ENCODE assay signal across 1 mouse cellular context in the genomic region with DNA sequence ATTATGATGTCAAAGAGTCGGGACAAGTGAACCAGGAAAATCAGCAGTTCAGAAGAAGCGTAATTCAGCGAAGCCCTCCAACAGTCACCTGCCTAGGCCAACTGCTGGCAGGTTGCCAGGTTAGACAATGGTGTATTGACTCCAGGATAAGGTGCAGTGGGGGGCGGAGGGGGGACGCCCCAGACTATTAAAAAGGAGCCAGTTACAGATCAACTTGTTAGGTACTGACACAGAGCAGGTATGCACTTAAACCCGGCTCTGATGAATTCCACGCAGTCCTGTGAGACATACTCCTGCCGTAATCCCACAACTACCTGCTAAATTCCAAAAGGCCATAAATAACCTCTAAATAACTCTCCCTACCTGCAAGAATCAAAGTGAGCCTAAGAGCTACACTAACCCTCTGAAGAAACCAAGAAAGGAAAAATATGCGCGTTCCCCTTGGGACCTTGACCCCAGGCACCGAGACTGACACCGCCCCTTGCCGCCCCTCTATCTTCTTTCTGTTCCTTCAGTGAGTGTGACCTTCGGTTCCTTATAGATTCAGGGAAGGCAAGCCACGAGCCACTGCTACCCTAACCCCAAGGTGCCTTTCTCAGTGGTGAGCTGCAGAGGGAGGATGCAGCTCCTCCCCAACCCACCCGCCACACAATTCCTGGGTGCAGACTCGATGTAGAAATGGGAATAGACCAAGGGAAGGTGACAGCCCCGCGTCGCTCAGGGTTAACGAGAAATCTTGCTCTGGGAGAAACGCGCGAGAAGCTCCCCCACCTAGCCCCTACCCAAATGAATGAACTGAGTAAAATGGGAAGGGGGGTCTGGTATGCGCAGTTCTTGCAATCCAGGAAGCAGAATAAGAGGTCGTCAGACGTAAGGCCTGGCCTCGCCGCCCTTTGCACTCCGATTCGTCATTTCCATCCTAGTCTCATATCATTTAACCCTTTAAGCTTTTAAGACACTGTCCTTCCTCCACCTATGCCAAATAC.
A peak's percentile ranks its signal among the peaks of the same experiment; 100 is the strongest.
TF ChIP-seq lines count a peak whose summit lies in the region.

No protein-coding gene starts in this region.

TF ChIP-seq in MEL, 35 proteins besides CTCF, POLR2A, EP300 and RAD21 (continued from another document):
- peak; percentile 26; the same call in 1 of the 2 replicates for TF ChIP-seq ZNF384 (IDR thresholded peaks at IDR 0.05; ENCODE audit: low read depth, low read length)
- no peak for TF ChIP-seq TAL1 (IDR thresholded peaks at IDR 0.05; ENCODE audit: low read length)
- TF ChIP-seq NELFE (IDR thresholded peaks at IDR 0.05; ENCODE audit: low read depth, low read length): no peak
- peak; percentile 28; the same call in 1 of the 2 replicates for TF ChIP-seq UBTF (IDR thresholded peaks at IDR 0.05; ENCODE audit: borderline replicate concordance, insufficient read depth, low read depth, low read length)
- TF ChIP-seq BHLHE40 (IDR thresholded peaks at IDR 0.05; ENCODE audit: borderline replicate concordance, low read depth, low read length): peak; percentile 88
TF ChIP-seq in MEL: peak in this region for 19.
